Mouse (Mus musculus) heart, adult 2 months (tissue): ENCODE measurements around the gene Ifngr1.

Source experiments
- CTCF ChIP-seq: fragments of 200-600 bp; IDR thresholded peaks from 2 replicates; pipeline ENCODE4 v1.8.1; 2022; ENCODE audit warnings: antibody characterized with exemption, mild to moderate bottlenecking, moderate library complexity
- EP300 ChIP-seq: fragments of 200-500 bp; IDR thresholded peaks from 2 replicates; pipeline ENCODE4 v1.6.1; 2011; ENCODE audit warnings: low read depth, low read length, control low read depth; ENCODE audit not compliant: insufficient read depth

DNA sequence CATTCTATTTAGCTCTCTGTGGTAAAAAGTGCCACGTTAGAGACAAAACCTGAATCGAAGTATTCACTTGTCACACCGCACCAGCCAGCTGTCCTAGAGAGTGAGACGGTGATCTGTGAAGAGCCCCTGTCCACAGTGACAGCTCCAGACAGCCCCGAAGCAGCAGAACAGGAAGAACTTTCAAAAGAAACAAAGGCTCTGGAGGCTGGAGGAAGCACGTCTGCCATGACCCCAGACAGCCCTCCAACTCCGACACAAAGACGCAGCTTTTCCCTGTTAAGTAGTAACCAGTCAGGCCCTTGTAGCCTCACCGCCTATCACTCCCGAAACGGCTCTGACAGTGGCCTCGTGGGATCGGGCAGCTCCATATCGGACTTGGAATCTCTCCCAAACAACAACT, 17.4 kb downstream of the Ifngr1 start:
- TF ChIP-seq CTCF, result no peak
- TF ChIP-seq EP300, result no peak
